Mouse (Mus musculus) CH12.LX (cell line): ENCODE data around the gene Tirap. TPM values are rescaled to one million over a fixed set of nuclear protein-coding genes. Genes with fewer than 3 reads are reported as not detected.

Source experiments
- DNase-seq: peaks from one replicate; pipeline ENCODE4 v3.0.0-alpha.2; 2013; ENCODE audit errors: extremely low read depth
- H3K27ac ChIP-seq: 2 replicates; pipeline ENCODE4 v1.5.1; 2012; ENCODE audit warnings: low read depth, mild to moderate bottlenecking, control low read depth, moderate library complexity; ENCODE audit not compliant: insufficient read depth
- H3K27me3 ChIP-seq: replicated peaks from 2 replicates; pipeline ENCODE3; 2012; ENCODE audit warnings: inconsistent platforms
- H3K36me3 ChIP-seq, 2 experiments: replicated peaks in 1 of 2; 2 replicates each; pipeline versions ENCODE3 to v1.6.1; 2012; ENCODE audit warnings: inconsistent platforms in 1 of 2, low read length in 1 of 2, mild to moderate bottlenecking in 1 of 2, mixed read lengths in 1 of 2, moderate library complexity in 1 of 2; ENCODE audit not compliant: control insufficient read depth in 1 of 2, insufficient read depth in 1 of 2
- H3K4me1 ChIP-seq, 2 experiments: 2 replicates each; pipeline ENCODE4 v1.6.1; 2012; ENCODE audit warnings: inconsistent platforms in 1 of 2, moderate library complexity in 1 of 2; ENCODE audit not compliant: insufficient read depth in 2 of 2, control insufficient read depth in 1 of 2
- H3K4me2 ChIP-seq: 2 replicates; pipeline ENCODE4 v1.6.1; 2012; ENCODE audit warnings: low read depth, mild to moderate bottlenecking, control low read depth; ENCODE audit not compliant: poor library complexity, insufficient read depth, severe bottlenecking
- H3K4me3 ChIP-seq, 3 experiments: fragments of 150-350 bp in 1 of 3; sonication (generic) in 1 of 3; replicated peaks in 1 of 3; 2 replicates each; pipeline versions ENCODE3 to v1.5.1; 2011 to 2012; ENCODE audit warnings: low read depth in 2 of 3, low read length in 2 of 3, mild to moderate bottlenecking in 2 of 3, moderate library complexity in 2 of 3, control low read depth in 1 of 3, improper control_type of control experiment in 1 of 3, inconsistent platforms in 1 of 3, mixed read lengths in 1 of 3; ENCODE audit not compliant: poor library complexity in 1 of 3
- H3K79me2 ChIP-seq: replicated peaks from 2 replicates; pipeline ENCODE4 v1.6.1; 2012; ENCODE audit warnings: mild to moderate bottlenecking, moderate library complexity; ENCODE audit not compliant: control insufficient read depth, poor library complexity, insufficient read depth, severe bottlenecking; ENCODE audit errors: extremely low read depth
- H3K9ac ChIP-seq: 2 replicates; pipeline ENCODE4 v1.6.1; 2012; ENCODE audit warnings: low read depth, mild to moderate bottlenecking, control low read depth, moderate library complexity; ENCODE audit not compliant: insufficient read depth
- H3K9me3 ChIP-seq: replicated peaks from 2 replicates; pipeline ENCODE3; 2012; ENCODE audit warnings: low read length, inconsistent platforms, mixed read lengths
- CHD1 ChIP-seq: IDR thresholded peaks from 2 replicates; pipeline ENCODE4 v1.6.1; 2012; ENCODE audit warnings: low read depth, low read length, improper control_type of control experiment, inconsistent platforms
- CHD2 ChIP-seq: IDR thresholded peaks from 2 replicates; pipeline ENCODE4 v1.6.1; 2011; ENCODE audit warnings: low read length, improper control_type of control experiment
- CTCF ChIP-seq, 2 experiments: IDR thresholded peaks in 1 of 2; conservative IDR thresholded peaks in 1 of 2; 2 replicates each; pipeline ENCODE4 v1.5.1; 2011 to 2012; ENCODE audit warnings: low read depth in 2 of 2, low read length in 2 of 2, improper control_type of control experiment in 1 of 2, inconsistent platforms in 1 of 2, mild to moderate bottlenecking in 1 of 2, moderate library complexity in 1 of 2
- ELF1 ChIP-seq: IDR thresholded peaks from 2 replicates; pipeline ENCODE4 v1.6.1; 2014; ENCODE audit warnings: low read depth, mild to moderate bottlenecking, inconsistent platforms, low read length, improper control_type of control experiment
- GABPA ChIP-seq: IDR thresholded peaks from 2 replicates; pipeline ENCODE4 v1.6.1; 2012; ENCODE audit warnings: low read depth, low read length, improper control_type of control experiment, inconsistent platforms; ENCODE audit not compliant: insufficient replicate concordance
- HCFC1 ChIP-seq: IDR thresholded peaks from 2 replicates; pipeline ENCODE4 v1.6.1; 2012; ENCODE audit warnings: low read depth, mild to moderate bottlenecking, inconsistent platforms, low read length, improper control_type of control experiment
- JUN ChIP-seq: IDR thresholded peaks from 2 replicates; pipeline ENCODE4 v1.6.1; 2011; ENCODE audit warnings: low read depth, mild to moderate bottlenecking, low read length, improper control_type of control experiment, moderate library complexity; ENCODE audit not compliant: insufficient read depth
- JUND ChIP-seq: conservative IDR thresholded peaks from 2 replicates; pipeline ENCODE4 v1.6.1; 2011; ENCODE audit warnings: low read depth, low read length, improper control_type of control experiment
- KAT2A ChIP-seq: IDR thresholded peaks from 2 replicates; pipeline ENCODE4 v1.6.1; 2012; ENCODE audit warnings: low read length, improper control_type of control experiment, inconsistent platforms; ENCODE audit not compliant: insufficient replicate concordance
- MAFK ChIP-seq: IDR thresholded peaks from 2 replicates; pipeline ENCODE4 v1.6.1; 2011; ENCODE audit warnings: low read length, improper control_type of control experiment; ENCODE audit not compliant: insufficient replicate concordance
- MAZ ChIP-seq: IDR thresholded peaks from 2 replicates; pipeline ENCODE4 v1.6.1; 2012; ENCODE audit warnings: low read depth, mild to moderate bottlenecking, inconsistent platforms, low read length, improper control_type of control experiment, moderate library complexity
- MEF2A ChIP-seq: IDR thresholded peaks from 2 replicates; pipeline ENCODE4 v1.6.1; 2014; ENCODE audit warnings: low read depth, mild to moderate bottlenecking, inconsistent platforms, low read length, improper control_type of control experiment, borderline replicate concordance
- MXI1 ChIP-seq: IDR thresholded peaks from 2 replicates; pipeline ENCODE4 v1.6.1; 2011; ENCODE audit warnings: mild to moderate bottlenecking, low read depth, low read length, improper control_type of control experiment
- NRF1 ChIP-seq: IDR thresholded peaks from 2 replicates; pipeline ENCODE4 v1.6.1; 2014; ENCODE audit warnings: low read depth, mild to moderate bottlenecking, inconsistent platforms, low read length, improper control_type of control experiment, moderate library complexity
- PAX5 ChIP-seq: IDR thresholded peaks from 2 replicates; pipeline ENCODE4 v1.6.1; 2012; ENCODE audit warnings: low read length, inconsistent platforms, mixed read lengths
- POLR2A ChIP-seq: IDR thresholded peaks from 2 replicates; pipeline ENCODE4 v1.6.1; 2011; ENCODE audit warnings: low read depth, mild to moderate bottlenecking, improper control_type of control experiment, low read length
- POLR2AphosphoS2 ChIP-seq: IDR thresholded peaks from 2 replicates; pipeline ENCODE4 v1.6.1; 2011; ENCODE audit warnings: low read depth, low read length, improper control_type of control experiment
- RCOR1 ChIP-seq: conservative IDR thresholded peaks from 2 replicates; pipeline ENCODE4 v1.6.1; 2012; ENCODE audit warnings: low read depth, mild to moderate bottlenecking, inconsistent platforms, low read length, improper control_type of control experiment
- SIN3A ChIP-seq: IDR thresholded peaks from 2 replicates; pipeline ENCODE4 v1.6.1; 2012; ENCODE audit warnings: low read length, improper control_type of control experiment, inconsistent platforms
- TBP ChIP-seq: conservative IDR thresholded peaks from 2 replicates; pipeline ENCODE4 v1.6.1; 2011; ENCODE audit warnings: low read depth, low read length, improper control_type of control experiment
- UBTF ChIP-seq: IDR thresholded peaks from 2 replicates; pipeline ENCODE4 v1.6.1; 2012; ENCODE audit warnings: low read depth, mild to moderate bottlenecking, inconsistent platforms, low read length, improper control_type of control experiment, moderate library complexity
- USF2 ChIP-seq: conservative IDR thresholded peaks from 2 replicates; pipeline ENCODE4 v1.6.1; 2011; ENCODE audit warnings: low read depth, low read length, improper control_type of control experiment
- ZKSCAN1 ChIP-seq: IDR thresholded peaks from 2 replicates; pipeline ENCODE4 v1.6.1; 2012; ENCODE audit warnings: low read depth, inconsistent platforms, low read length, improper control_type of control experiment, borderline replicate concordance
- ZNF384 ChIP-seq: IDR thresholded peaks from 2 replicates; pipeline ENCODE4 v1.6.1; 2012; ENCODE audit warnings: low read depth, low read length, improper control_type of control experiment, inconsistent platforms
- dilution Hi-C: fragments of 300-500 bp; cut with MboI; formaldehyde crosslinking; loops from 2 replicates; pipeline ENCODE4 v1.14.3; 2020; ENCODE audit warnings: low sequenced_read_pairs; ENCODE audit not compliant: extremely low pct_unique_long_range_greater_than_20kb, extremely low pct_ligation_motif_present
- in situ Hi-C: fragments of 300-500 bp; cut with MboI; formaldehyde crosslinking; loops from 3 replicates; pipeline ENCODE4 v1.14.3; 2019; ENCODE audit warnings: low sequenced_read_pairs, low pct_ligation_motif_present, low pct_unique_long_range_greater_than_20kb, mixed read lengths
- polyA plus RNA-seq: library from polyadenylated mRNA; unstranded; fragments of >175 nt; gene quantifications from 2 replicates; pipeline ENCODE4 v1.2.1, GENCODE M21; 2012; ENCODE audit warnings: low read depth; ENCODE audit not compliant: insufficient read length
- total RNA-seq, 2 experiments: library from RNA; depleted of rRNA; stranded (reverse); fragments of 300-350 nt in 1 of 2; fragments of >200 nt in 1 of 2; gene quantifications; 2 replicates each; pipeline ENCODE4 v1.2.3; 2012 to 2014

Gene Tirap
- total and polyA plus RNA-seq, 3 experiments, result 10.5 to 18.7 (median 14.2) TPM

DNA sequence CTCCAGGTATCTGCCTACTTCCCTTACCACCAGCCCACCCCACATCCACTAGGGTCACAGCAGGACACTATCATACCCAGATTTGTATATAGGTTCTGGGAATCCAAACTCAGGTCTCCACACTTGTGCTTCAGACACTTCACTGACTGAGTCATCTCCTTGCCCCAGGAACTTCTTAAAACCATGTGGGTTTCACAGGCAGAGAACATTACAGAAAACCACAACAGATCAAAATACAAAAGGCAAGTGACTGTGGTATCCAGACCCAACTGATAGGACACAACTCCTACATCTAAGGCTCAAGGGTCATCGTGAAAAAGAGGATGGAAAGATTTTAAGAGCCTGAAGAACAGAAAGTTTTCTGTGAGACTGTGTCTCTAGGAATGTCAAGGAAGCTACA is 26.8 kb downstream of the Tirap start:
- Histone ChIP-seq H3K27ac (no peak overlapping the region), H3K9ac (no peak overlapping the region), H3K9me3 (no peaks in the 10 kb centered on the region), H3K79me2 (peaks cover 8% of the 10 kb centered on the region), H3K4me2 (no peak overlapping the region), H3K36me3 (peaks cover 15 to 36% of the 10 kb centered on the region in 2 experiments), H3K27me3 (no peaks in the 10 kb centered on the region), H3K4me1 (peaks cover 5 to 26% of the 10 kb centered on the region in 2 experiments; a peak in 3 of 4 replicates), H3K4me3 (no peak overlapping the region)
- TF ChIP-seq POLR2A, result no peak
- no peak for TF ChIP-seq HCFC1
- TF ChIP-seq UBTF, result no peak
- TF ChIP-seq PAX5, result no peak
- TF ChIP-seq ELF1, result no peak
- TF ChIP-seq JUND, result no peak
- no peak for TF ChIP-seq SIN3A
- TF ChIP-seq ZNF384, result no peak
- no peak for TF ChIP-seq MEF2A
- TF ChIP-seq MXI1, result no peak
- no peak for TF ChIP-seq POLR2AphosphoS2
- TF ChIP-seq CHD1, result no peak
- TF ChIP-seq CTCF (conservative IDR thresholded peaks at IDR 0.05 in 1 of 2, IDR thresholded peaks at IDR 0.05 in 1 of 2; ENCODE audit: low read depth in 2 of 2, low read length in 2 of 2), result no peak
- no peak for DNase-seq
- in situ Hi-C loops, result no loop called here
- dilution Hi-C loops, result no loop called here

GRCm38 (mm10) chr9:35170071-35170470 is 30.0 kb downstream of the Tirap start:
- in situ Hi-C loops (no loop called here), dilution Hi-C loops (no loop called here)
- no peak overlapping the region for H3K9ac ChIP-seq
- peaks cover 5 to 19% of the 10 kb centered on the region in 2 experiments; a peak in 3 of 4 replicates for H3K4me1 ChIP-seq
- H3K27me3 ChIP-seq, result no peaks in the 10 kb centered on the region
- no peaks in the 10 kb centered on the region for H3K9me3 ChIP-seq
- no peak for DNase-seq
- H3K4me2 ChIP-seq, result no peak overlapping the region
- H3K4me3 ChIP-seq, result no peak overlapping the region
- H3K27ac ChIP-seq, result no peak overlapping the region
- TF ChIP-seq ELF1 (no peak), JUN (no peak), CHD2 (no peak), ZKSCAN1 (no peak), SIN3A (no peak), MAFK (no peak), NRF1 (no peak), POLR2AphosphoS2 (no peak), UBTF (no peak), KAT2A (no peak), CTCF (conservative IDR thresholded peaks at IDR 0.05 in 1 of 2, IDR thresholded peaks at IDR 0.05 in 1 of 2; ENCODE audit: low read depth in 2 of 2, low read length in 2 of 2) (no peak), MXI1 (no peak), TBP (no peak), MAZ (no peak), USF2 (no peak), GABPA (no peak), RCOR1 (no peak)
- TF ChIP-seq, all 38 proteins: peak for 0
- peaks cover 5% of the 10 kb centered on the region for H3K79me2 ChIP-seq
- H3K36me3 ChIP-seq, result peaks cover 22 to 65% of the 10 kb centered on the region in 2 experiments
